Mouse (Mus musculus) left cerebral cortex, postnatal 4 days (tissue): ENCODE results near the gene Igsf3. TPM values are rescaled to one million over a fixed set of nuclear protein-coding genes. Genes with fewer than 3 reads are reported as not detected.

Source experiments
- DNase-seq: peaks from one replicate; pipeline ENCODE4 v3.0.0-alpha.2; 2022
- intact Hi-C: fragments of 180-260 bp; cut with DNase I; formaldehyde crosslinking; loops from one replicate; pipeline ENCODE4 v1.15.1; 2025
- total RNA-seq, 2 experiments: library from RNA; stranded (reverse); gene quantifications; 2 replicates each; pipeline ENCODE4 v1.2.3; 2021

The Igsf3 gene
- total RNA-seq, 2 experiments from 2014 or later = 96.4 to 101 TPM

DNA sequence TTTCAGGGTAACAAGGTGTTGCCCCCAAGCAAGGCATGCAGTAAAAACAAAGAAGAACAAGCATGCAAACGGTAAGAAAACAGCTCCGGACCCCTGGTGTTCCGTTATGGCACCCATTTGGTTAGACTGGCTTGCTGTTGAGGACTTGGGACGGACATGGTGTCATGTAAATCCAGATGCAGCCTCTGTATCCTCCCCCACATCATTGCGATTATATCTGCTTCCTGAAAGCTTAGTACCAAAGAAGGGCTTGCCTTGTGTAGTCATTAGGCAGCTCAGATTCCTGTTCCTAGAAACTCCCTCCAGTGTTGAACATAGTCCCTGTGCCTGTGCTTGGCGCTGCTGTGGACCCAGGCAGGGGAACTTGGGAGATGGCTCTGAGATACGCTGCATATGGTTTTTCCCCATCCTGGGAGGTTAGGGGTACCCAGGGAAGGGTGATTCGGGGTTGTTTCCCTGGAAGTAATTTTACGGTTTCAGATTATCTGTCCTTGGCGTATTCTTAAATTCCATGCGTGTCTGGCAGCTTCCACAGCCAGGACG lies 60.2 kb downstream of the Igsf3 start:
- no peak for DNase-seq
- intact Hi-C loops = no loop called here

DNA sequence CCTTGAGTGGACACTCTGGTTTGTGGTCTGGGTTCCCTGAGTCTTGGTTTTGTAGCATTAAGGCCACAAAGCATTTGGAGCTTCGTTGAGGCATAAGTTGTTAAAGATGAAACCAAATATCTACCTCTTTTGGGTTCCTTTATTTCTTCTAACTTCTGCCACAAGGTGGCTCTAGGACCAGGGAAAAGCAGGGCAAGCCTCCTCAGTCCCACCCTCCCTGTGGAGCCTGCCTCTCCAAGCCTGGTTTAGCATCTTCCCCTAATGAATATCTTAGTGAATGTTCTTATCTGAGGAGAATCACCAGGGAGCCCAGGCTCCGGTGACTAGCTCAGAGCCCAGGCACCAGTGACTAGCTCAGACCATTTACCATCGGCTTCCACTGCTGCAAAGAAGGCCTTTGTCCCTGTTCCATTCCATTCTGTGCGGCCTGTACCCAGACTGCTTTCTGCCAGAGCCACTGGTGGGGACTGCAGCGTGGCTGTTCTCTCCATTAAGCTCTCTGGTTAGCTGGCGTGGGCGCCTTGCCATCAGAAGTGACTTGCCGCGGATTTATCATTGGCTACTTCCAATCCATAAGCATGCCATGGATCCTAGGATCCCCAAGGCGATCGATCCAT lies 66.5 kb downstream of the Igsf3 start:
- intact Hi-C loops = loop anchor here (10.0 kb wide), 1 partner anchor 69 kb away; the partner anchor contains the start of gene Igsf3
- DNase-seq = no peak

DNA sequence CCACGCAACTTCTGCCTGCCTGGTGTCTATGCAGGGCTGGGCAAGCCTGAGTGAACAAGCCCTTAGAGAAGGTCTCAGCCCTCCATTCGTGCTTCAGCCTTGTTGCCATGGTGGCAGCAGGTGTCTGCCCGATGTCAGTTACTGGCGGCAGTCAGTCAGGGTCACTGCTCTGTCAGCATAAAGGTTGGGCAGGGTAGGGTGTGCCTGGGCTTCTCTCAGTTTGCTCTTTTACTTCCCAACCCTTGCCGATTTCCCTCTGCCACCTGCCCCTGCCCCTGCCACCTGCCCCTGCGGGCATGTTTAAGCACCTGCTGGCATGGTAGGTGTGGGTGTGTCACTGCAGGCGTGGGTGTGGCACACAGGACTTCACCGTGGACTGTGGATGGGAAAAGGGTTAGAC lies 67.6 kb downstream of the Igsf3 start:
- DNase-seq = no peak
- intact Hi-C loops = loop anchor here (10.0 kb wide), 1 partner anchor 70 kb away; the partner anchor contains the start of gene Igsf3

DNA sequence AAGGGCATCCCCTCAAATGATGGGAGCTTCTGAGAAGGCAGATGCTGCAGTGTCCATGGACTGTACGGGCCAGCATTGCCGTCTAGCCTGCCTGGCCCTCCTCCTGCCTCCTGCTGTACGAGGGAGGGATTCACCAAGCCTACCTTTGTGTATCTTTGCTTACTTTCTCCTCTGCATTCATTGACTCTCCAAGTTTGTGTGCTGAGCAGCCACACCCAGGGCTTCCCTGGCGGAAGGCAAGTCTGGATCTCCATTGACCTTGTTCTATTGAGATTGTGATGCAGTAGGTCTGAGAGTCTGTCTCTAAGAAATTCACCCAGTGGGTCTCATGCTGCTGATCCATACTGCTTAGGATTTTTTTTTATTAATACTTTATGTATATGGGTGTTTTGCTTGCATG lies 70.4 kb downstream of the Igsf3 start:
- no peak for DNase-seq
- intact Hi-C loops = loop anchor here (10.0 kb wide), 1 partner anchor 72 kb away; the partner anchor contains the start of gene Igsf3

GRCm38 (mm10) chr3:101448765-101449164 lies 71.9 kb downstream of the Igsf3 start:
- no peak for DNase-seq
- intact Hi-C loops = loop anchor here (10.0 kb wide), 1 partner anchor 74 kb away; the partner anchor contains the start of gene Igsf3

GRCm38 (mm10) chr3:101450811-101451428 lies 74.0 kb downstream of the Igsf3 start:
- DNase-seq = no peak
- intact Hi-C loops = no loop called here

DNA sequence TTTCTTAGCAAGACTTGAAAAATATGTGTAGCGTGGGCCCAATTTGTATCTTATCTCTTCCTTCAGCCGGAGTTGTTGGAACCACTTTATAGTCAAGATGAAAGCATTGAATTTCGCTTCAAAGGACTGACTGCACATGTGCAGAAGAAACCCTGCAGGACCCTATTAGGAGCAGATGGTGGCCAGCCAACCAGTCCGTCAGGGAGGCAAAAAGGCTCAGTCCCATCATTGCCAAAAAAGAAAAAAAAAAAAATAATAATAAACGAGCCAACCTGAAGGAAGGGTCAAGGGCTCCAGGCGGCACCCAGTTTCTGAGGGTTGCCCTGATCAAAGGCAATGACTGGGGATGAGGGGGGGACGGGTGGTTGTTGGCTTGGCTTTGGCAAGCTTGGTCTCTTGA lies 83.7 kb downstream of the Igsf3 start:
- intact Hi-C loops = loop anchor here (5.0 kb wide), 1 partner anchor 488 kb away; no protein-coding TSS in a partner anchor
- DNase-seq = peak; percentile 59

GRCm38 (mm10) chr3:101461046-101461445 lies 84.2 kb downstream of the Igsf3 start:
- intact Hi-C loops = loop anchor here (5.0 kb wide), 1 partner anchor 489 kb away; no protein-coding TSS in a partner anchor
- DNase-seq = no peak

- intact Hi-C loops = loop anchor here (2.0 to 5.0 kb wide), 2 partner anchors 157 to 490 kb away; no protein-coding TSS in a partner anchor
- DNase-seq = no peak
Measured at GRCm38 (mm10) chr3:101461816-101462215, 84.9 kb downstream of the Igsf3 start.

GRCm38 (mm10) chr3:101462294-101462693 lies 85.4 kb downstream of the Igsf3 start:
- DNase-seq = peak; percentile 87
- intact Hi-C loops = loop anchor here (2.0 to 5.0 kb wide), 2 partner anchors 157 to 490 kb away; no protein-coding TSS in a partner anchor

- intact Hi-C loops = loop anchor here (2.0 to 5.0 kb wide), 2 partner anchors 159 to 491 kb away; no protein-coding TSS in a partner anchor
- no peak for DNase-seq
Measured at GRCm38 (mm10) chr3:101463491-101463890, 86.6 kb downstream of the Igsf3 start.

GRCm38 (mm10) chr3:101469675-101470074 lies 92.8 kb downstream of the Igsf3 start:
- intact Hi-C loops = no loop called here

GRCm38 (mm10) chr3:101471881-101472280 lies 95.0 kb downstream of the Igsf3 start:
- intact Hi-C loops = no loop called here
- no peak for DNase-seq

More at GRCm38 (mm10) chr3:101469675-101470074, 92.8 kb downstream of the Igsf3 start:
- DNase-seq = no peak

DNA sequence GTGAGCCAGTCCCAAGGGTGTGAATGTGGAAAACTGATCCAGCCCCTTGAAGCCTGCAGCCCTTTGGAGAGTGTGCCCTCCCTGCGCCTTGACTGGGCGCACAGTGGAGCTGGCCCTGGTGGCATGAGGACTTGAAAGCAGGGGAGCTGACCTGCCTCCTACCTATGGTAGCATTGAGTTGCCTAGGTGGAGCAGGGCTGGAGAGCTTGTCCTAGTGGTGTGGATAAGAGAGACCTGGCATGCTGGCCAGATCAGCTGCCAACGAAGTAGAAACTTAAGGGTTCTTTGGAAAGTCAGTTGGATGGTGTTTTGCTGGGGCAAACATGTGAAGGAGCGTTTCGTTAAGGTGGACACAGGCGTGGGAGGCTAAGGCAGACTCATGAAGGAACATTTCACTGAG lies 105.1 kb downstream of the Igsf3 start:
- intact Hi-C loops = no loop called here
- DNase-seq = no peak

DNA sequence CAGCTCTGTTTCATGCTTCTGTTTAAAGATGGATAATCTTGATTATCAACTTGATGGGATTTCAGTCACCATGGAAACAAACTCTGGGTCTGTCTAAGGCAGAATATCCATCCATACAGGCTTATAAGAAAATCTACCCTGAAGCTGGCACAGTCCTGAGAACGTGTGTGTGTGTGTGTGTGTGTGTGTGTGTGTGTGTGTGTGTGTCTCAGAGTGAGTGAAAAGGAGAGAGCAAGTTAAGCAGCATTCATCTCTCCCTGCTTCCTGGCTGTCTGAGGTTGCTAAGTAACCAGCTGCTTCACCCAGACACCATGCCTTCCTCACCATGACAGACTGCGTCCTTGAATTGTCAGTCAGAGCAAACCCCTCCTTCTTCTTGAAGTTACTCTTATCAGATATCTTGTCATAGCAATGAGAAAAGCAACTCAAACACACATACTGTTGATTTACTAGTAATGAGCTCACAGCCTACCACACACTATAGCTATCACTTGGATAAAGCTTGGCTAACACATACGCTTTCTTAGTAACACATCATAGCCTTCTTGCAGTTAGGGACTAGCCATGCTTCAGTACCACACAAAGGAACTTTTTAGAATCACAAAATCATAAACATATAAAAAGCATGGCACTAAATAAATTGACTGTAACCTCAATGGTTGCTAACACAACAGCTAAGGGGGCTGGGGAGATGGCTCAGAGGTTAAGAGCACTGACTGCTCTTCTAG lies 106.5 kb downstream of the Igsf3 start:
- no peak for DNase-seq
- intact Hi-C loops = no loop called here

DNA sequence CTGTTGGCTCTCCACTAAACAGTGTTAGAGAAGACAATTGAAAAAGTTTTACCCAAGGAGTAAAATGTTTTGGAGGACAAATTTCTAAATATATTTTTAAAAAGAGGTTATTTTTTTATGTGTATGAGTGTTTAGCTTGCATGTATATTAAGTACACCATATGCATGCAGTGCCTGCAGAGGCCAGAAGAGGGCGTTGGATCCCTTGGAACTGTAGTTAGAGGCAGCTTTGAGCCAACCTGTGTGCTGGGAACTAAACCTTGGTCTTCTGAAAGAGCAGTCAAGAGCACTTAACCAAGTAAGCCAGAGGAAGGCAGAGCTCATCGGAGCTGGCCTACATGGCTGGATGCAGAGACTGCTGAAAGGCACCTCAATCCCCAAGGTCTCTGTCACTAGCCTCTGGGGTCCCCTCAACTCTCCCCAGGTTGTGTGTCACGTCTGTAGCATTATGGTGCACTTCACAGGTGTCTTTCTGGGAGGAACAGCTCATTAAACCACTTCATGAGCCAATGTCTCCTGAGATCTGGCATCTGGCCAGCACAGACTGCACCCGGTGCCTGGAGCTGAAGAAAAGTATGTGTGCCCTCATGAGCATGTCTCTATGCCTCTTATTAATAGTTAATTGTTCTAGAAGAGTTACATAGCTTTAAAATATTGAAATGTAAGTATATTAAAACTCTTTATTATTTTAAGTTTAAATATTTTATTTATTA lies 109.3 kb downstream of the Igsf3 start:
- intact Hi-C loops = no loop called here

GRCm38 (mm10) chr3:101487436-101487835 lies 110.6 kb downstream of the Igsf3 start:
- intact Hi-C loops = no loop called here
- no peak for DNase-seq

More for the DNA sequence above, 109.3 kb downstream of the Igsf3 start:
- peak; percentile 58 for DNase-seq

DNA sequence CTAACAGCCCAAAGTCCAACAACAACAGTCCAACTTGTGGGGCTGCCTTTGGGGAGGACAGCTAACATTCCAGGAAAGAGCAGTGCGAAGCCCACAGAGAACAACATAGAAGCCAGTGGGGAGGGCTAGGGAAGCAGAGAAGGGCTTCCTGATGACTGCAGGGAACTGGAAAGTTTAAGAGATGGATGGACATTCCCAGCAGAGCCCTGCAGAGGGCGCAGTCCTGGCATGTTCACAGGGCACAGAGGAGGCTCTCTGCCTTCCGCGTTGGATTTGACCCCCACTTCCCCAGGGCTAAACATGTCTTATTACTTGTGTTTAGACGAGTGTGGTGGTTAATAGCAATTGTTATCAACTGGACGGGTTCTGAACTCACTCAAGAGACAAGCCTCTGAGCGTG lies 111.3 kb downstream of the Igsf3 start:
- intact Hi-C loops = no loop called here
- DNase-seq = no peak

DNA sequence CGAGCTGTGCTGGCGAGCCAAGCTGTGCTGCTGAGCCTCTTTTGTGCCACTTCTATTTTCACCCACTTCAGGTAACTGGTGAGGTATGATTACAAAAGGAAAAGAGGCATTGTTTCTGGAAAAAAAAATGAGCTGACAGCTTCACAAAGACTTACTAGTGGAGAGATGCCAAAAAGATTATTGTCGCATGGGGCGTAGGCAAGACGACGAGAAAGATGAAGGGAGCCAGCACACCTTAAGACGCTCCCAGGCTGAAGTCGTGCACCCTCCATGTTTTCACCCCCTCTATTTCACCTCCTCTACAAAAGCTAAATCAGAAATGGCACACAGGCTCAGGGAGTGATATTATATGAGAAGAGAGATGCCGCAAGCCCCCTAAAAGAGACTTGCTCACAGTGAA lies 113.6 kb downstream of the Igsf3 start:
- DNase-seq = no peak
- intact Hi-C loops = no loop called here

- intact Hi-C loops = no loop called here
- DNase-seq = no peak
Measured at GRCm38 (mm10) chr3:101492908-101493307, 116.0 kb downstream of the Igsf3 start.
